Mouse (Mus musculus) right cerebral cortex, postnatal 10 days (tissue): ENCODE data around the gene Gpr137b.
"Not testable (repeated sequence)": the region's sequence is repeated elsewhere in the genome, so short reads cannot be mapped to it uniquely, and the experiment has no call there.

Experiments used
- DNase-seq, 2 experiments: peaks; one replicate each; pipeline ENCODE4 v3.0.0; 2021; ENCODE audit warnings: low spot score in 2 of 2

Gpr137b gene

DNA sequence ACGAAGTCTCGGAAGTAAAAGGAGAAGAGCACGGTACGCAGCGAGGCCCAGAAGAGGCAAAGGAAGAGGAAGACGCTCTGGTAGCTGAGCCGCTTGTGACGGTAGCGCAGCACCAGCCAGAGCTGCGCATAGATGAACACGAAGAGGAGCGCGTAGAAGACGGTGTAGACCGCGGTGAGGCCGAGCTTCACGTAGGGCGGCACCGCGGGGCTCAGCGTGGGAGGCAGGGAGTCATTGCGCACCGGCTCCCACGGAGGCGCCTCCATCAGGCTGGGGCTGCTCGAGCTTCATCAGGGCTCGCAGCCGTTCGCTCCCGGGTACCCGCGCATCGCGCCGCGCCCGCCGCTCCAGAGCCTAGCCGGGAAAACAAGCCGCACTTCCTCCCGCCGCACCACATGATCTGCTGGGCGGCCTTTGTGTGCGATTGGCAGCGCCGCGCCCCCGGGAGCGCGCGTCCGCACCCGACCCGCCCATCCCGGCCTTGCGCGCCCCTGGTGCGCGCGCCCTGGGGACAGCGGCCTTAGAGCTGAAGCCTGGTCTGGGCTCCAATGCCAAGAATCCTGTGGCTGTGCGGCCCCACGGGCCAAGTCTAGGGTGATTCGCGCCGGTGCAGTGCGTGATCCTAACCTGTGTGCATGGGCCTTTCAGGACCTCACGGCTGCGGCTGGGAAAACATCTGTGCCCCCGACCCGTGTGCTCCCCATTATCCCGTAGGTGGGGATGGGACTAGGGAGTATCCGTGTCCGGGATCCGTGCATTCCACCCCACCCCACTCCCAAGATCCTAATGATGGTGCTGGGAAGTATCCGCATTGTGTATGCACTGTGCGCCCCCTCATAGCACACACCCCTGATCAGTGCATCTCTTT, at the start of gene Gpr137b:
TSS of gene Gpr137b (minus strand) at position 787 of the 868 bp plus-strand sequence.
- peak; percentile 61 for DNase-seq

DNA sequence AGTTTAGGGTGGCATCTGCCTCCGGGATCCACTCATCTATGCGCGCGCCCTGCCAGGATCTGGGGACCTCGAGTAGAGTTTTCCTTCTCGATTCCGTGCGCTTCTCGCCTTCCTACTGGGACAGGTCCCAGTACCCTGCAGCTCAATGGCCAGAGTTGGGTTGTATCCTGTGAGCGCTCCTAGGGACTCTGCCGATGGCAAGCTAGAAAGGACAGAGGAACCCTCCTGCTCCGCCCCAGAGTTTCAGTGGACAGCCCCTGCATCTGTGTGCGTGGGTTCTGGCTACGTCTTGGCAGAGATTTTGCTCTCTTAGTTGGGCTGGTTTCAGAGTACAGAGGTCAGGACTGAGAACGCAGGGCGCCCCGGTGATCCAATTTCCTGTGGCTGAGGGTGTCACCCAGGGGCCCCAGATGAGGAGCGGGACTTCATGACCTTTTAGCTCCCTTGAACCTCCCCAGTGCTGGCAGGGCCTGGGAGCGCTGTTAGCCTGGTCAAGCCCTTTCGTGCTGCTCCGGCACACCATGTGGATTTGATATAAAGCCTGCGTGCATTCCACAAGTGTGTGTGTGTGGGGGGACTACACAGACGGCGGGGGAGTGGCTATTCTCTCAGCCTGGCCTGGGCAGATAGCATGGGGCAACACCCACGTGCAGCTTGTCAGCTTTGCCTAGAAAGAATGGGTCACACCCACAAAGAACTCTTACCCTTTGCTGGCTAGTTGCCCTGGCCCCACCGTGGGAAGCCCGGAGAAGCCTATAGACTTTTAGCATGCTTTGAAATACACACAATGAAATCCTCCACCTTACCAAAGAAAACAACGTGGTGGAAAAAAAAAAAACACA, 44.5 kb upstream of the Gpr137b start:
- not testable (repeated sequence) for DNase-seq

DNA sequence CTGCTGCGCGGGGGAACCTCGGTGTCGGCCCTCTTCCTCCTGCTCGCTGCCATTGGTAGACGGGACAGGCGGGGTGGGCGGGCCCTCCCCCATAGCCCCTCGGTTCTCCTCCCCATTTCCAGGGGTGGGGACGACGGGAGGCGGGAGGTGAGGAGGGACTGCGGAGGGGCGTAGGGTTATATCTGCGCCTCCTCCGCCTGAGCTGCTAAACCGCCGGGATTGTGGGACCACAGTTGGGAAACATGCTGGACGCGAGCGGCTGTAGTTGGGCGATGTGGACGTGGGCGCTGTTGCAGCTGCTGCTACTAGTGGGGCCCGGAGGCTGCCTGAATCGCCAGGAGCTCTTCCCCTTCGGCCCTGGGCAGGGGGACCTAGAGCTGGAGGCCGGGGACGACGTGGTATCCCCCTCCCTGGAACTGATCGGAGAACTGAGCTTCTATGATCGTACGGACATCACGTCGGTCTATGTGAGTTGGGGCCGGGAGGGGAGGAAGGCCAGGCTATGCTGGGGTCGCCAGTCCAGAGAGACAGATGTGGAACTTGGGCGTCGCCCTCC, 43.7 kb upstream of the Gpr137b start, which contains the start of gene Nid1:
TSS of gene Nid1 (plus strand) at position 92 of the 556 bp plus-strand sequence.
- not testable (repeated sequence) for DNase-seq

DNA sequence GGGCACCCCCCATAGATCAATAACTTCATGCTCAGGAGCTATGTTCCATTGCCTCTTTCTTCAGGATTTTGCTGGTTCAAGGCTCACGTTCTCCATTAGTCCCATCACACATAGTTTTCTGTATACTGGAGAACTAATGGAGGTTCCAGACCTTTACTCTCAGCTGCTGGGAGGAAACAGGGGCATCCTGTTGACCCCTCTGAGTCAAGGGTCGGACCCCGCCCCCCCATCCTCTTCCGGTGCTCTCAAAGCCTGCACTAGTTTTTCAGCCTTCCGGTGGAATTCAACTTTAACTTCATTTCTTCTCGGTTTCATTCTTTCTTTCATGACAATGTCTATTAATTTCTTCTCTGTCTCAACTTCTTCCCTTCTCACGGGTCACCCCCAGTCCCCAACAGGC, 42.3 kb upstream of the Gpr137b start:
- not testable (repeated sequence) for DNase-seq

DNA sequence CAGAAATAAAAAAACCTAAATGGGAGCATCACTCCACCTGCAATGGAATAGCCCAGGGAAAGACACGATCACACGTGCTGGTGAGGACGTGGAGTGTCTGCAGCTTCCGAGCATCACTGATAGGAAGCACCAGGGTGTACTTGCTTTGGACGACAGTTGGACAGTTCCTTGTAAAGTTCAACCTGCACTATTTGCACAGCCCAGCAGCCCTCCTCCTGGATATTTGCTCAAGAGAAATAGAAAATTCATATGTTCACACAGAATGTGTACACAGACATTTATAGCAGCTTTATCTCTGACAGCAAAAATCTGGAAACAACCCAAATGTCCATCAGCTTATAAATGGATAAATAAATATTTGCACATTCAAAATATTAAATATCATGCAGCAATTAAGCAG, 29.5 kb upstream of the Gpr137b start:
- not testable (repeated sequence) for DNase-seq

DNA sequence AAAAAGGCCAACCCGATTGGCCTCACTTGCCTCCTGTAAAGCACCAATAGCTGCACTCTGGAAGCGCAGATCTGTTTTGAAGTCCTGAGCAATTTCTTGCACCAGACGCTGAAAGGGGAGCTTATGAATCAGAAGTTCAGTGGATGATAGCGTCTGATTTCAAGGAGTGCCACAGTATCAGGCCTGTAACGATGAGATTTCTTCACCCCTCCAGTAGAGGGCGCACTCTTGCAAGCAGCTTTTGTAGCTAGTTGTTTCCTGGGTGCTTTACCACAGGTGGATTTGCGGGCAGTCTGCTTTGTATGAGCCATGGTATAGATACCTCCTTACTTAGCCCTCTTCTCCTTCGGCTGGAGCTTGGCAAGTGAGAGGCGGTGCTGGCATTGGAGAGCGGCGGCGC, 25.0 kb upstream of the Gpr137b start:
- not testable (repeated sequence) for DNase-seq

DNA sequence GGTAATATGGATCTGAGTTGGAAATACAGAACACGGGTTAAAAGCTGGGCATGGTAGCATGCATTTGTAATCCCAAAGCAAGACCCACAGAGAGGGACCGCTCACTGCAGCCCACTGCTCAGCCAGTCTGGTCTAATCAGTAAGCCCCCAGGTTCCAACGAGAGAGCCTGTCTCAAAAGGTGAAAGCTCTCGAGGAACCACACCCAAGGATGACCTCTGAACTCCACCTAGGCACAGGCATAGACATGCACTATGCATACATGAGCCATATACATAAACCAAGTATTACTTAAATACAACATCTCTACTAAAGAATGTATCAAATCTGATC, 22.2 kb upstream of the Gpr137b start:
- not testable (repeated sequence) for DNase-seq

DNA sequence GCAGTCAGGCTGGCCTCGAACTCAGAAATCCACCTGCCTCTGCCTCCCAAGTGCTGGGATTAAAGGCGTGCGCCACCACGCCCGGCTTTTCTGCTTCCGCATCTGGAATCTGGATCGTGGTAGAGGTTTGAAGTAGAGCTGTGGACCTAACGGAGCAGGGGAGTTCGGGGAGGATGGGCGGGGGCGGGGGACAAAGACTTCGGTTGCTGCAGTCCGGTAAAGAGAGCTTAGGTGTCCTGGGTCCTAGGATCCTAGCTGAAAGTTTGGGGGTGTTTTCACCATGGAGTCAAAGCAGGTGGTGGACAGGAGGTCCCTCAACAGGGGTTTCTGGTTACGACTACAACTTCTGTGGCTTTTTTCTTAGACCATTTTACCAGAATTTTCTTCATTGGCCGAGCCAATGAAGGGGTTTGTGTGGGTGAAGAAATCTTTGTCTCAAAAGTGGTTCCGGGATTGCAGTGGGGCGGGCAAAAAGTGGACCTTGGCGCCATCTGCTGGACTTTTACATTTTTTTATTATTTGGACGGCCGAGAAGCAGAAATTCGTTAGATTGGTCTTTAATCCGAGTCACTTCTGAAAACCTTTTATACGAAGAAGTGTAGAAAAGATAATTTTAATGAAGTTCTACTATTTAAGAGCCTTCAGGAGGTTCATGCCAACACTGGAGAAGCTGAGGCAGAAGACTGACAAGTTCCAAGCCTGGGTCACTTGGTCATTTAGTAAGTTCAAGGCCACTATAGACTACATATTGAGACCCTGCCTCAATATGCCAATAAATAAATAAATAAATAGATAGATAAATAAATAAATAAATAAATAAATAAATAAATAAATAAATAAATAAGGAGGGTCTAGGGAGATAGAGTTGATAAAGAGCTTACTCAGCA, 21.5 kb upstream of the Gpr137b start:
- DNase-seq, result peak; percentile 48 to 66

DNA sequence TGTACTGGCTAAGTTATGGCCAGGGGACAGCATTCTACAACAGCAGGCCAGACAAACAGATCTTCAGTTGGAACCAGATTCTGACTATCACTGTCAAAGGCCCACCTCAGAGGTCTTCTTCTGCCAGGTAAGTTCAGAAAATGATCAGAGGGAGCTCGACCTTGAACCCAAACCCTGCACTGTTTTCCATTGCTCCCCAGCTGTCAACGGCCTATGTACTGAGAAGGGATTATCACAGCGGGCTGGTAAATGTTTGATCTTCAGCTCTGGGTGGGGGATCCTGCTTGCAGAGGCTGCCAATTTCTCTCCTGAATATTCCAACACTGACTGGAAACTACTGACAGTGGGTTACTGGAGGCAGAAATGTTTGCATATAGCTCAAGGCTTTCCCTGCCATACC, 20.4 kb upstream of the Gpr137b start:
- no peak for DNase-seq

DNA sequence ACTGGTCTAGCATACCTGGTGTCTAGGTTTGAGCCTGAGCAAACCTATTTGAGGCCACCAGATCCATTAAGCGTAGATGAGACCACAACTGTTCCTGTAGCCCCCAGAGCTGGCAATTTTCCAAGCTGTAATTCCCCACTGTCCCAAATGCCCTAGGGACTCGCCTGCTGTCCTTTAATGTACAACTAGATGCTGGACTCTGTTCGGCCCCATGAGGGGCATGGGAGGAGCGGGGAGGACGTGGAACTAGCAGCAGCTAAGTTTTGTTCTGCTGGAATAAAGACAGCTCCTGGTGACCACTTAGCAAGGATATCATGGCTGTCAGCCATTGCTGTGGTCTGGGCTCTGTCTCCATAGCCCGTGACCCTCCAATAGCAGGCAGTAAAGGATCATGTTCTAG, 11.7 kb upstream of the Gpr137b start:
- DNase-seq, result not testable (repeated sequence)

DNA sequence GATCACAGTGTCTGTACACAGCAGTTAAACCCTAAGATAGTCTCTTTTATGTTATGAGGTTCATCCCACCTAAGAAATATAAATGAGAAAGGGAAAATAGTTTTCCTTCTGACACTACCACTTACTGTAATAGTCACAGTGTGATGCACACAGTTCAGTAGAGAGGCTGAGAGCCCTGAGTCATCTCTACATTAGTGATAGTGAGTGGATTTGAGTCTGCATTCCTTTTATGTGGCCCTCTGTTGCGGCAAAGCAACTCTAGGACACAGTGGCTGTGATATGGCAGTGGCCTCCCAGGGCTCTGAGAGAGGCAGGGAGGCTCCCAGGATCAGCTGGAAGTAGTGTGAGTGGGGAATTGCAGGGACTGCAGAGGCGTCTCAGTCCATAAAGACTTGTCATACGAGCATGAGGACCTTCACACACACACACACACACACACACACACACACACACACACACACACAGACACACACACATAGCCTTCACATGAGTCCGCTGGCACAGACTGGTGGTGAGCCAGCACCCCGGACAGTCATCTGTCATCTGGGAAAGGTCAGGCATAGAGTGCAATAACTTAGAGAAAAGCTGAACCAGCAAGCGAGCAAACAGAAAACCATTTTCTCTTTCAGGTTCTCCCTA, 10.8 kb upstream of the Gpr137b start:
- DNase-seq, result not testable (repeated sequence)

DNA sequence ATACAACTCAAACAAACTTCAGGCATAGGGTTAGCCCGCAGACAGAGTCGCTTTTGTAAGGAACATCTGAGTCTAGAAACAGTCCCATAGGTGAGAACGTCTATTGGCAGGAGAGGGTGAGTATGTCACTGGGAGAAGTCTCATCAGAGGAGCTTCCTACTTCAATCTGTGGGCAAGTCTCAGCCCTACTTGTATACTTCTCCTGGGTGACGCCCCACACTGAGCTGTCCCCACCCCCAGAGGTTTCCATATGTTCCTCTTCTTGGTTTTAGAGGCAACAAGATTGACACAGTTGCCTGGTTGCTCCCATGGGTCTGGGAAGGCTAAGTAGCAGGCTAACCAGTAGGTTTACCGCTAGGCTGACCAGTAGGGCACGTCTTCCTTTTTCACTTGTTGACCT, 10.0 kb upstream of the Gpr137b start:
- DNase-seq, result not testable (repeated sequence)

DNA sequence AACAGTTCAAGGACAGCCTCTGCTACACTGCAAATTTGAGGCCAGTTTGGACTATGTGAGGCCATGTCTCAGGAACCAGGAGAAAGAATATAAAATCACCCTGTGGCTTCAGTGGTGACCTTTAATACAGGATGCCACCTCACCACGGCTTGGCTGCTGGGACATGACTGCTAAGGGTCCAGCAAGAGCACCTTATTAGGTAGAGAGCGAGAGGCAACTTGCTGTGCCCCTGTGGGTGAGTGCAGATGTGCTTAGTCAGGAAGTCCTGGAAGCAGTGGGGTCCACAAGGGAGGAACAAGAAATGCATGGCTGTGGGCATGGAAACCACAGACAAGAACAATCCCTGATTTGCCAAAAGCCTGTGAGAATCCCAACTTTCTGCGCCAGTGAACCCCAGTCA, 9.6 kb upstream of the Gpr137b start:
- DNase-seq, result not testable (repeated sequence)

DNA sequence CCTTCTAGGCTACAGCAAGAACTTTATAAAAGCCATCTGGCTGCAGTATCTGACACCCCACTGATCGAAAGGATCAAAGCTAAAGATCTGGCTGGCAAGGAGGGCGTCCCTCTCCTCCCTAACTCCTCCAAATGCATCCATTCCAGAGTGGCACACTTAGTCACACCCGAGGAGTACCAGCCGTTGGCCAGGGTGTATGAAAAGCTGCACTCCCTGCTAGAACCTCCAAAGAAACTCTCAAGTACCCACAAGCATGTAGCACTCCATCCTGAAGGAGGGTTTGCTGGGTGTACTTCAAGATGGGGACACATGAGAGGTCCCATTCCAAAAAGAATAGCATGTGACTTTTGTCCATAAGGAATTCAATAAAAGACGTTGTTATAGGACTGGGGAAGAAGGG, 9.0 kb upstream of the Gpr137b start:
- not testable (repeated sequence) for DNase-seq

DNA sequence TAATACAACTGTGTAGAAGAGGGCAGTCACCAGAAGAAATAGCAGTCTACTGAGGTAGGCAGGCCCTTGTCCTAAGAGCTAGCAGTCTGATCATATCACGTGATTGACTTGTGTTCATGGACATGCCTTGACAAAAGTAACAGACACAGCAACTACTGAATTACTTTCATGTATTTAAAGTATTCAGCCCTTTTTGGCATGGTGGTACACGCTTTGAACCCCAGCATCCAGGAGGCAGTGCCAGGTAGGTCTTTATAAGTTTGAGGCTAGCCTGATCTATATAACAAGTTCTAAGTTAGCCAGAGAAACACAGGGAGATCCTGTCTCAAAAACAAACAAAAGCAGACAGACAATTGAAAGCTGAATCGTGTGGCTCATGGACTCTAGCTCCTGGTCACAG, 7.0 kb upstream of the Gpr137b start:
- not testable (repeated sequence) for DNase-seq

DNA sequence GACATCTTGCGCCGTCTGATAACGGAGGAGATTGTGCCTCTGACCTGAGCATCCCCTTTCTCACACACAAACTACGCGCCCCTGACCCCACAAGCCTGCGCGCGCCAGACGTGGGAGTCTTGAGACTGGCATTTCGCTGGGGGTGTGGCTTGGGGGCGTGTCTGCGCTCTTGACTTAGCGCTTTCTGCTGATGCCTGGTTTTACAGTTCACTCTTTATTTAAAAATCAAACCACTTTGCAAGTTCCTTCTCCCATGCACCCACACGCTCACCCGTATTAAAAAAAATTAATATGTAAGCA, 232 bp upstream of the Gpr137b start:
- DNase-seq, result peak in 1 of 2 experiments; percentile 42

DNA sequence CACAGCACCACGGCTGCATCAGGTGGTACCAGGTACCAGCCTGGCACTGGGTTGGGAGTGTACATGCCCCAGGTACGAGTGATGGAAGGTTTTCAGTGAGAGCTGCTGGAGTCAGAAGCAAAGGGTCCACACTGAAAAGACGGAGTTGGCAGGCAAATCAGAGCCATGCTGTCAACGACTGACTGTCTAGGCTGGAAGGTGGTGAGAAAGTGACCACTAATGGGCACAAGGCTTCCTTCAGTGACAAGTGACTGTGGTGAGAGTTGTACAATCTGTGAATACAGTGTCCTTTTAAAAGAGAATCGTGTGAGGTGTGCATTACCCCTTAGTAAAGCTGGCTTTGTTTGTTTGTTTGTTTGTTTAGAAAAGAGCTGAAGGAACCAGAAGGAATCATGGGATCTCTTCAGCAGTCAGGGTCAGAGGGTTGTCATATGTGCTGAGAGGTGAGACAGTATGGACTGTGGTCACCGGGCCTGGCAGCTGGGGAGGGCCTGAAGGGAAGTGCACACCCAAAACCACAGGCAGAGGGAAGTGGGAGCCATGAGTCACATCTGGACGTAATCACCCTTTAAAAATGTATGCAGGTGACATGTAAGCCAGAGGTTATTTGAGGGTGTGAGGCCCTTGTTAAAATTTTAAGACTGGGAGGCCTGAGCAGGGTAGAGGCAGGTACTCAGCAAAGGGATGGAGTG, 15.5 kb downstream of the Gpr137b start:
- DNase-seq, result not testable (repeated sequence)

DNA sequence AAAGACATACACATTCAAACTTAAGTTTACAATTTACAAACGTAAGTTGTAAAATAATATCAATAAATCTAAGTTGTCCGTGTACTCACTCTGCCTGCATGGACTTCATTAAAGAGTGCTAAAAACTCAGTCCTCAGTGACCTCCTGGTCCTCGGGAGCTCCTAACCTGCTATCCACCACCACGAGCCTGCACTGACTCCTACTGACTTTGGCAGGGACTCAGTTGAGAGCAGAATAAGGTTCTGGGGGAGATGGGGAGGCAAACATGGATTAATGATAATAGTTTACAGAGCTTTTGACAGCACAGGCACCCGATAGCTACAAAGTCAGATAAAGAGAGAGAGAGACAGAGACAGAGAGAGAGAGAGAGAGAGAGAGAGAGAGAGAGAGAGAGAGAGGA, 16.6 kb downstream of the Gpr137b start:
- no peak for DNase-seq

DNA sequence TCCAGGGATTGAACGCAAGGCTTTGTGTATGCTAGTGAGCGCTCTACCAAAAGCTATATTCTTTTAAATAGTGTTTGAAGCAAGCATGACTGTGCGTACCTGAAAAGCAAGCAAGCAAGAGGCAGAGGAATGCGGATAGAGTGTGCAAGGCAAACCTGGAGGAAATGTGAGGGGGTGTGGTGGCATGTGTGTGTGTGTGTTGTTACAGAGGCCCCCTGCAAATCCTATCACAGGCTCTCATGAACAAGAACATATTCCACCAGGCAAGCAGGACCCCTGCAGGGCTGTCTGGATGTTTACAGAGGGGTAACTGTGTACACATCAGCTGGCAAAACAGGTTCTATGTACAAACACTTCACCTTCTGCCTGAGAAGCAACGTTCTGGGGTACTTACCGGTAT, 19.8 kb downstream of the Gpr137b start:
- DNase-seq, result not testable (repeated sequence)

DNA sequence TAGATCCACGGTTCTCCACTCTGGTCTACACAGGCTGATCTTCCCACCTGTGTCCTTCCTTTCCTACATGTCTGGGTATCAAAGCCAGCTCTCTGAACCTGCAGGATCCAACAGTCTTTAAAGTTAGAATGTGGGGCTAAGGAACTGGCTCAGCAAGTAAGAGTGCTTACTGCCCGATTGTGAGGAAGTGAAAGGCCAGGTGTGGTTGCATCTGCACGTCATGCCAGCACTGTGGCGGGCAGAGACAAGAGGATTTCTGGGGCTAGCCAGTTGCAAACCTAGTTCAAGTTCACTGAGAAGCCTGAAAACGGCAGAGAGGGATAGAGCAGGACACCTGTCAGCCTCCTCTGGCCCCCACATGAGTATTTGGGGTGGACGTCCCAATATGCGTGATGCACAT, 22.4 kb downstream of the Gpr137b start:
- DNase-seq, result not testable (repeated sequence)
